Mouse (Mus musculus) bone marrow macrophage, adult 2 months (primary cell): ENCODE measurements at regions not wholly inside any gene's neighbourhood (a gene's known extent, or its start where the extent isn't known, plus 50 kb on each side); places are given as distances from the start of the nearest gene placed in this dataset.

Experiments used
- CTCF ChIP-seq: IDR thresholded peaks from 2 replicates; pipeline ENCODE4 v1.5.1; 2012; ENCODE audit warnings: low read depth, mild to moderate bottlenecking, low read length, moderate library complexity
- POLR2A ChIP-seq: IDR thresholded peaks from 2 replicates; pipeline ENCODE4 v1.6.1; 2012; ENCODE audit warnings: mild to moderate bottlenecking, low read depth, low read length, borderline replicate concordance

DNA sequence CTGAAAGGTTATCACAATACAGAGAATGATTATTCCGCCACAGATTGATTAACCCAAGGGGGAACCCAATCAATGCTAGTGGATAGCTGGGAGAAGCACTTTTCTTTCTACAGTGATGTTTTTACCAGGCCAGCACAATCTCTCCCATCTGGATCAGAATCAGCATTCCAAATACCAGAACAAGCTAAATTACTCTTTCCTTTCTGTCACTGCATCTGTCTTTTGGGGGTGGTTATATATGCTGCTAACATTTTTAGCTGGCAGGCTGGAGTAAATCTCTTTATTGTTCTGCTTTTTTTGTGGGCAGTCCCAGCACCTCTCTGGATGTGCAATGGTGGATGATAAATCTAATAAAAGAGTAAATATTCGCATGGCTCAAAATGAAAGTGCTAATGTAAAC lies 242.3 kb upstream of the Cxxc4 start:
- TF ChIP-seq CTCF (no peak), POLR2A (no peak)
